Mouse (Mus musculus): ENCODE results near the gene Pls1. TPM values are rescaled to one million over a fixed set of nuclear protein-coding genes. Genes with fewer than 3 reads are reported as not detected.

Pls1 gene
- total RNA-seq, 2 experiments from 2014 or later, result 9.4 to 10.4 TPM

DNA sequence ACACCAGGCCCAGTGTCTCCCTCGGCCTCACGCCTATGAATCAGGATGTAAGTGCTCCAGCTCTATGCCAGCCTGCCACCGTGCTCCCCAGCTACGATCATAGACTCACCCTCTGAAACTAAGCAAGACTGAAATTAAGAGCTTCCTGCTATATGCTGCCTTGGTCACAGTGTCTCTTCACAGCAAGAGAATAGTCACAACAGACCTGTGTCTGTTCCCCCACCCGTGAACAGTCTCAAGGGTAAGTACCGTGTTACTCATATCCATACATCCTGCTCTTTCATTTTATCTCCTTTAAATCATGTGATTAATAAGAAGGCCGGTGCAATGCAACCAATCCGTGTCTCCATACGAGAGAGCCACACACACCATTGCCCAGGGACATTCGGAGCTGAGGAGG is 9.4 kb downstream of the Pls1 start:
- no peak for TF ChIP-seq CTCF (IDR thresholded peaks at IDR 0.05)
- DNase-seq (ENCODE audit: extremely low spot score in 1 of 2, low spot score in 2 of 2), result no peak
- intact Hi-C loops (cut with DNase I), result no loop called here
- no peak overlapping the region for H3K27ac ChIP-seq
- no peak overlapping the region for H3K4me3 ChIP-seq

DNA sequence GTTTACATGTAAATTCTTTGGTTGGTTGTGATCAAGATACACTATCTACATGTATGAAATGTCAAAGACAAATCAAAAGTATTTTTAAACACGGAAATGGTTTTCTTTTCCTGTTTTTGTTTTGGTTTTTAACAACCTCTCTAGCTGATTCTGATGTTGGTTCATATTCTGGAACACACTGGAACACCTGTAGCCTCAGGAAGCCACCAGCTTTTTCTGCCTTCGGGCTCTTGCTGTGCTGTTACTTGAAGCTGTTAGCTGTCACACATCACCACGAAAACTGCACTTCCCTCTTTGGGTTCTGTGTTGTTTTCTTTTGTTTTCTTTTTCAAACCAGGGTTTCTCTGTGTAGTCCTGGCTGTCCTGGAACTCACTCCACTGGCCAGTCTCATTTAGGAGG is 10.3 kb downstream of the Pls1 start:
- intact Hi-C loops (cut with DNase I), result no loop called here
- no peak overlapping the region for H3K27ac ChIP-seq
- H3K4me3 ChIP-seq, result no peak overlapping the region
- no peak for DNase-seq (ENCODE audit: extremely low spot score in 1 of 2, low spot score in 2 of 2)
- TF ChIP-seq CTCF (IDR thresholded peaks at IDR 0.05), result no peak

DNA sequence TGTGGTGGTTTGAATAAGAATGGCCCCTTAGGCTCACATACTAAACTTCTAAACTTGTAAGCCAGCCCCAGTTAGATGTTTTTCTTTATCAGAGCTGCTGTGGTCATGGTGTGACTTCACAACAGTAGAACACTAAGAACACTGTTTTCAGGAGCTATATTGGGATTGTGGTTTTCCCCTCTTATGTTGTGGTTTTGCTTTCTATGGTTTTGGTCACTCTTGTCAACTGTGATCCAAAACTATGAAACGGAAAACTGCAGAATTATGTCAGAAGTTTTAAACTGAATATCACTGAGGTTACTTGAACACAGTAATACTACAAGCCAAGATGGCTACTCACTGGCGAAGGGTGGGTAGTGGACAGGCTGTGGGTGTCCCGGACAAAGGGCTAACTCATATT is 12.4 kb downstream of the Pls1 start:
- intact Hi-C loops (cut with DNase I), result no loop called here
- H3K4me3 ChIP-seq, result no peak overlapping the region
- no peak for TF ChIP-seq CTCF (IDR thresholded peaks at IDR 0.05)
- no peak for DNase-seq (ENCODE audit: extremely low spot score in 1 of 2, low spot score in 2 of 2)
- no peak overlapping the region for H3K27ac ChIP-seq

DNA sequence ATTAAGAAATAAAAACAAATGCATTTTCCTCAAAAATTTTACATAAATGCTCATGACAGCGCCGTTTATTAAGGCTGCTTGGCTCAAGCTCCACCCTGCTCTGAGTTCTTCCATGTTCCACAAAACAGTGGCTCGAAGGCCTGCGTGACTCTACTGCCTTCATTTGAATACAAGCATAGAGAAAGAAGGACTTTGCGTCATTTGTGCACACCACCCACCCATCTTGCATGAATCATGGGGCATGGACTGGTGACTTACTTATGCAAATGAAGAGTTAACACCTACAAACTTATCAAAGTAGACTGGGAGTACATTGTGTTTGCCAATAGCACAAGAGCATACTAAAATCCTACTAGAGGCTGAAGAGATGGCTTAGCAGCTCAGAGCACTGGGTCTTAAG is 17.5 kb downstream of the Pls1 start:
- Histone ChIP-seq H3K4me3 (no peak overlapping the region), H3K27ac (no peak overlapping the region; the same call in 1 of the 2 replicates)
- DNase-seq (ENCODE audit: extremely low spot score in 1 of 2, low spot score in 2 of 2), result peak in 1 of 2 experiments; percentile 42
- intact Hi-C loops (cut with DNase I), result no loop called here
- no peak for TF ChIP-seq CTCF (IDR thresholded peaks at IDR 0.05)

DNA sequence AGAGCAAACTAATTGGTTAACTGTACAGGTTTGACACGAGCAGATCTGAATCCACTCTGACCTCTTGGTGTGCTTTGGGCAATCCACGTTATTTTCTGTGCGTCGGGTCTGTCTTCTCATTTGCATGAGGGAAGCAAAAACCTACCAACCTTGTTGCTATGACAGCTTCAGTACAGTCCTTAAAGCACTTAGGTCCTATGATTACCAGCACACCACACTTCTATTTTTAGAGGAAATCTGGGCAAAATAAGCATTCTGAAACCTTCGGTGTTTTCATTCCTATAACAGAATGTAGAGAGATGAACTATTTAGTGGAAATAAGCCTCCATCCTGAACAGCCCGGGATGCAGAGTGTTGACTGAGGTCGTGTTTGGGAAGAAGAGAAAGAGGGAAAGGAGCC is 22.6 kb downstream of the Pls1 start:
- Histone ChIP-seq H3K4me3 (no peak overlapping the region), H3K27ac (no peak overlapping the region)
- no peak for TF ChIP-seq CTCF (IDR thresholded peaks at IDR 0.05)
- intact Hi-C loops (cut with DNase I), result no loop called here
- DNase-seq (ENCODE audit: extremely low spot score in 1 of 2, low spot score in 2 of 2), result no peak

DNA sequence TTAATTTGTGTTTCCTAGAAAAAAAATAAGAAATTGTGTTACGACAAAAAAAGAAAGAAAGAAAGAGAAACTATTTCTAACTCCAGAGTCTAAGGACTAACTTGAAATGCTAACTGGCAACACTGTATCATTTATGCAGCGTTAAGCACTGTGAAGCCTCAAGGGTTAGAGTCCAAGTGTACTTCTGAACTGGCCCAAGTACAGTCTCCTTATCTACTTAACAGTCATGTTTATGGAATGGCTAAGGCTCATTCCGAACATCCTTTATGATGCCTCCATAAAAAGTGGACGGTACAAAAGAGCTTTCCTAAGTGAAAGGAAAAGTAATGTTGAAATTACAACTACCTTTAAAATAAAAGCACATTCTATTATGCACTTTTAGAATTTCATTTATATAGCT is 29.4 kb downstream of the Pls1 start:
- DNase-seq (ENCODE audit: extremely low spot score in 1 of 2, low spot score in 2 of 2), result no peak
- Histone ChIP-seq H3K27ac (no peak overlapping the region), H3K4me3 (no peak overlapping the region)
- intact Hi-C loops (cut with DNase I), result no loop called here
- no peak for TF ChIP-seq CTCF (IDR thresholded peaks at IDR 0.05)

DNA sequence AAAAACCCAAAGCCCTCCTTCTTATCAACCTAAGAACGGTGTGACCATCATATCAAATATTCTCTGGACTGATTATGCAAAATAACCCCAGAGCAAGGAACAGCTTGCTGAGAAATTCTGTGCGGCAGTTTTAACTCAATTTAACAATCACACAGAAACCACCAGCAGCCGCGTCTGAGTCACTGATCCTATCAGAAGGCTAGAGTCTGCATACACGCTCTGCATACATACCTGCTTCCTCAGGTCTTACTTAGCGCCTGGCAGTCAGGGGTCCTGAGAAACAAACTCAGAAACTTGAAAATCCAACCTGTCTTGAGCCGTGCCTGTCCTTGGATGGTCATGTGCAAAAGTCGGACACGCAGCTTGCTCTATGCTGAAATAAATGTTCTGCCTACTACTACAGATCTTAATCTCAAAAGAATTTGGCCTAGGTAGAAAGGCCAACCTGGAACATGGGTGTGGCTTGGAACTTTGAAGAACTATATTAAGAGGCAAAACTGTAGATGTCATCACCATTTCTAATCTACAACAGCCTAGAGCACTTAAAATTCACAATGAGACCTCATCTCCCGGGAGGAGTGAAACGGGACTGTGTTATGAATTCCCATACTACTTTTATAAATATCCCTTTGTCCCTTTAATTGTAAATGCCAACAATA is 30.0 kb downstream of the Pls1 start:
- intact Hi-C loops (cut with DNase I), result no loop called here
- Histone ChIP-seq H3K27ac (no peak overlapping the region), H3K4me3 (no peak overlapping the region)
- TF ChIP-seq CTCF (IDR thresholded peaks at IDR 0.05), result no peak
- no peak for DNase-seq (ENCODE audit: extremely low spot score in 1 of 2, low spot score in 2 of 2)

DNA sequence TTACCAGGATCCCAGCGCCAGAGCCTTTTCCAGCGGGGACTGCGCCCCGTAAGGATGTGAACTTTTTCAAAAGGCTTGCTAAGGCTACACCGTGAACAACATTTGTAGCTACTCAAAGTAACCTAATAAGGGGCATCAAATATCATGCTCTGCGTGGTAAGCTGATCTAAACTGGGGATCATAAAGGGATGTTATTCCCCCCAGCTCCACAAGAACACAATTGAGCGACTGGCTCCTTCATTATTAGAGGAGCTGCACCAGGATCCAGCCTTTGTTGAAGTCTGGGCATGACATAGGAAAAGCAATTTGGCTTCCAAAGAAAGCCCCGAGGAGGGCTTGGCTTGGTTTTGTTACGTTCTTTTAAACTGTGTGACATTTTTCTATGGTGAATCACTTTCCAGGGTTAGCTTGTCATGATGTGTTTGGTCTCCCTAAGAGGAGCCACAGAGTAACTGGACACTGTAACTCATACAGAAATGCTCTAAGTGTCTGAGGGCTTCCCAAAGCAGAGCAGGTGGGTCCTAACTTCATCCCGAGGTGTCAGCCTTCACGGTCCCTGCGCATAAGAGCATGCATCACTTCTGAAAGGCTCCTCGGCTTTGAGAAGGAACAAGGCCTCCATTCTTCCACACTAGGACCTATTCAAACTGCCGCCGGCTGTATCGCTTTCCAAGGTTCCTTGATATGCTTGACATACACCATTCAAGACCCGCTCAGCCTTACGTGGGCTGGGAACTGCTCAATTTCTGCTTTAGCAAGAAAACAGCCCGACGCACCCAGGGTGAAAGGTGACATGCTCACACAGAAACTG is 31.2 kb downstream of the Pls1 start:
- Histone ChIP-seq H3K4me3 (no peak overlapping the region), H3K27ac (peak overlapping the region; percentile 36; the same call in 1 of the 2 replicates)
- intact Hi-C loops (cut with DNase I), result no loop called here
- TF ChIP-seq CTCF (IDR thresholded peaks at IDR 0.05), result no peak
- no peak for DNase-seq (ENCODE audit: extremely low spot score in 1 of 2, low spot score in 2 of 2)

DNA sequence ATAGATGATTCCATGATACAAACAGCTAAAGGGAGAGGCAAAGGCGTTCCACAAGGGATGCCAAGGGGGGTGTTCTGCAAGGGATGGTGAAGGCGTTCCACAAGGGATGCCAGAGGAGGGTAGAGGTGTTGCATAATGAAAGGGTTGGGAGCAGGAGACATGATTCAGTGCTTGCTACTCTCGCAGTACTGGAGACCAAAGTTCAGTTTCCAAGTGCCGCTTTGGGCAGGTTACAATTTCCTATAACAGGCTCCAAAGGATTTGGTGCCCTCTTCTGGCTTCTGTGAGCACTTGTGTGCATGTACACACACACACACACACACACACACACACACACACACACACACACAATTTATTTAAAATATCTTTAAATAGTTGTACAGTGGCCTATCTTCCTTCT is 33.3 kb downstream of the Pls1 start:
- no peak for TF ChIP-seq CTCF (IDR thresholded peaks at IDR 0.05)
- intact Hi-C loops (cut with DNase I), result no loop called here
- no peak for DNase-seq (ENCODE audit: extremely low spot score in 1 of 2, low spot score in 2 of 2)
- Histone ChIP-seq H3K27ac (no peak overlapping the region), H3K4me3 (no peak overlapping the region)

DNA sequence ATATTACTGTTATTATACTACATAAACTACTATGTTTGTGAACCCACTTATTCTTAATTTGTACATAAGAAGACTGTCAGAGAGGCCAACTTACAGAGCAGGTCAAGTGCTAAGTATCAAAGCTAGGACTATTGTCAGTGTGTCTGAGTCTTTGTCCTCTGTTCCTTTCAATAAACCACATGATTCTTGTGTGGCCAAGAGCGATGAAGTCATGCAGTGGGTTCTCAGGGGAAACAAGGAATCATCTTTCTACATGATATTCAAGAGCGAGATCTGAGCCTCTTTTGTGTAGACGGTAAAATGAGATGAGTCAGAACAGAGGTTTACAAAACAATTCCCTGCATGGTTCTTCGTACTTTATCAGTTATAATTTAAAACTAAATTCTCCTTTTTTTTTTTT is 35.5 kb downstream of the Pls1 start:
- DNase-seq (ENCODE audit: extremely low spot score in 1 of 2, low spot score in 2 of 2), result no peak
- no peak overlapping the region for H3K4me3 ChIP-seq
- no peak for TF ChIP-seq CTCF (IDR thresholded peaks at IDR 0.05)
- no peak overlapping the region for H3K27ac ChIP-seq
- intact Hi-C loops (cut with DNase I), result loop anchor here (2.0 kb wide), 1 partner anchor 35 kb away; the partner anchor contains the start of gene Pls1

DNA sequence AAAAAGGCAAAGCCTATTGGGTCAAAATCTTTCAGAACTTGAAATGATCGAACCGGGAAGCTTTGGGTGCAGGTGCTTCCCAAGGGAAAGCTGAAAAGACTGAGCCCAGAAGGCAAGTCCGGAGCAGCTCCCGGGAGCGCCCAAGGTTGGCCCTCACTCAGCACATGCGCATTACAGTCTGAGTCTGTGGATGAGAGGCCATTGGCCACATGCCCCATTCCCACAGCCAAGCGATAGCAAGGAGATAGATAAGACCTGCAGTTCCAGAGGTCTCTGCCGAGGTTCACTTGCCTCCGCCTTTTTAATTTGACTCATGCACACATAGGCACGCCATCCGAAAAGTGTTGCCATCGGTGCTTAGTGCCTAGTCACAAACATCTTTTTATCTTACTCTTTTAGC is 39.7 kb downstream of the Pls1 start:
- intact Hi-C loops (cut with DNase I), result no loop called here
- DNase-seq (ENCODE audit: extremely low spot score in 1 of 2, low spot score in 2 of 2), result no peak
- no peak overlapping the region for H3K27ac ChIP-seq
- no peak for TF ChIP-seq CTCF (IDR thresholded peaks at IDR 0.05)
- H3K4me3 ChIP-seq, result no peak overlapping the region

DNA sequence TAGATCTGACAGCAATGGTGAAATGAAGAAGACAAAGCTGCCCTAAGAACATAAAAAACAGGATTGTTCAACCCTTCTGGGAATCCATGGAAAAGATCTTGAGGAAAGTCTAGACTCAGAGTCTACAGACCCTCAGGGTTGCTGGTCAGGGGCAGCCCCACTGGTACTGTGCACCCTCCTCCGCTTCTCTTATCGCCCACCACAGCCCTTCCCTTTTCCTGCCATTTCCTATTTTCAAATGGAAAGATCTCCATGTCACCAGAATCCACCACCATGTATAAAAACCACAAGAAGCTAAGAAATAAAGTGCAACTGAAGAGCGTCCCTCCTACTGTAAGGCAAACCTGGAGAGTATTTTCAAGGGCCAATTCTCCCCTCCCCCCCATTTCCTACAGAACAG is 41.3 kb downstream of the Pls1 start:
- Histone ChIP-seq H3K4me3 (no peak overlapping the region), H3K27ac (no peak overlapping the region)
- TF ChIP-seq CTCF (IDR thresholded peaks at IDR 0.05), result no peak
- intact Hi-C loops (cut with DNase I), result no loop called here
- no peak for DNase-seq (ENCODE audit: extremely low spot score in 1 of 2, low spot score in 2 of 2)

Data from left cerebral cortex, adult 2 months (tissue).